Mouse (Mus musculus) frontal cortex, postnatal 10 days (tissue): Measurements from ENCODE around the gene Tbc1d8.
A peak's percentile ranks its signal among the peaks of the same experiment; 100 is the strongest.

Experiments
- DNase-seq, 2 experiments: peaks; one replicate each; pipeline ENCODE4 v3.0.0; 2022; ENCODE audit warnings: low spot score in 2 of 2, mixed read lengths in 1 of 2

The Tbc1d8 gene

GRCm38 (mm10) chr1:39478057-39478895, at the start of gene Tbc1d8:
TSS of gene Tbc1d8 (minus strand) at chr1:39478755.
- DNase-seq = peak; percentile 57 to 82

- no peak for DNase-seq
Measured at GRCm38 (mm10) chr1:39528319-39528718, 49.8 kb upstream of the Tbc1d8 start.

GRCm38 (mm10) chr1:39527432-39527831, 48.9 kb upstream of the Tbc1d8 start:
- peak in 1 of 2 experiments; percentile 53 for DNase-seq

- DNase-seq = no peak
Measured at GRCm38 (mm10) chr1:39526371-39527167, 48.0 kb upstream of the Tbc1d8 start.

GRCm38 (mm10) chr1:39525763-39526162, 47.2 kb upstream of the Tbc1d8 start:
- no peak for DNase-seq

- DNase-seq = no peak
Measured at GRCm38 (mm10) chr1:39522519-39522918, 44.0 kb upstream of the Tbc1d8 start.

- no peak for DNase-seq
Measured at GRCm38 (mm10) chr1:39521326-39521725, 42.8 kb upstream of the Tbc1d8 start.

- no peak for DNase-seq
Measured at GRCm38 (mm10) chr1:39515303-39515991, 36.9 kb upstream of the Tbc1d8 start.

GRCm38 (mm10) chr1:39512183-39512582, 33.6 kb upstream of the Tbc1d8 start:
- no peak for DNase-seq

- DNase-seq = no peak
Measured at GRCm38 (mm10) chr1:39511775-39512174, 33.2 kb upstream of the Tbc1d8 start.

GRCm38 (mm10) chr1:39505600-39505999, 27.0 kb upstream of the Tbc1d8 start:
- no peak for DNase-seq

- no peak for DNase-seq
Measured at GRCm38 (mm10) chr1:39504261-39504660, 25.7 kb upstream of the Tbc1d8 start.

GRCm38 (mm10) chr1:39502817-39503633, 24.5 kb upstream of the Tbc1d8 start:
- DNase-seq = peak in 1 of 2 experiments; percentile 26

GRCm38 (mm10) chr1:39499485-39499941, 21.0 kb upstream of the Tbc1d8 start:
- DNase-seq = no peak

GRCm38 (mm10) chr1:39497748-39498147, 19.2 kb upstream of the Tbc1d8 start:
- no peak for DNase-seq

GRCm38 (mm10) chr1:39496995-39497394, 18.4 kb upstream of the Tbc1d8 start:
- DNase-seq = no peak

- DNase-seq = no peak
Measured at GRCm38 (mm10) chr1:39493664-39494063, 15.1 kb upstream of the Tbc1d8 start.

GRCm38 (mm10) chr1:39493165-39493564, 14.6 kb upstream of the Tbc1d8 start:
- DNase-seq = no peak

- no peak for DNase-seq
Measured at GRCm38 (mm10) chr1:39487370-39487769, 8.8 kb upstream of the Tbc1d8 start.

GRCm38 (mm10) chr1:39482115-39482815, 3.7 kb upstream of the Tbc1d8 start:
- no peak for DNase-seq

- DNase-seq = no peak
Measured at GRCm38 (mm10) chr1:39479254-39479653, 699 bp upstream of the Tbc1d8 start.
